Mouse (Mus musculus) myocyte (in vitro differentiated cells): ENCODE data around the gene Sclt1. TPM values are rescaled to one million over a fixed set of nuclear protein-coding genes. Genes with fewer than 3 reads are reported as not detected.

Experiments used
- H3K27me3 ChIP-seq: one replicate; pipeline ENCODE4 v1.6.1; 2011; ENCODE audit not compliant: control insufficient read depth, insufficient read depth, insufficient read length
- H3K36me3 ChIP-seq: one replicate; pipeline ENCODE4 v1.6.1; 2011; ENCODE audit not compliant: control insufficient read depth, insufficient read depth
- H3K4me2 ChIP-seq: one replicate; pipeline ENCODE4 v1.6.1; 2011; ENCODE audit warnings: low read depth, control low read depth
- H3K4me3 ChIP-seq: one replicate; pipeline ENCODE4 v1.5.1; 2011; ENCODE audit warnings: mild to moderate bottlenecking, control low read depth, moderate library complexity
- H3K79me2 ChIP-seq: one replicate; pipeline ENCODE4 v1.6.1; 2011; ENCODE audit not compliant: control insufficient read depth, insufficient read depth
- H3ac ChIP-seq: one replicate; pipeline ENCODE4 v1.6.1; 2011; ENCODE audit not compliant: control insufficient read depth, insufficient read length
- CEBPB ChIP-seq: IDR thresholded peaks from 2 replicates; pipeline ENCODE4 v1.6.1; 2011; ENCODE audit warnings: mild to moderate bottlenecking, moderate library complexity; ENCODE audit not compliant: poor library complexity, insufficient read depth, severe bottlenecking
- E2F4 ChIP-seq: IDR thresholded peaks from one replicate; pipeline ENCODE4 v1.6.1; 2011; ENCODE audit warnings: mild to moderate bottlenecking, control low read depth, moderate library complexity; ENCODE audit not compliant: insufficient read depth
- MAX ChIP-seq: IDR thresholded peaks from one replicate; pipeline ENCODE4 v1.6.1; 2011; ENCODE audit warnings: low read depth, mild to moderate bottlenecking, control low read depth
- MYOD1 ChIP-seq, 3 experiments: IDR thresholded peaks; one replicate each; pipeline ENCODE4 v1.6.1; 2011; ENCODE audit warnings: control low read depth in 2 of 3, low read depth in 2 of 3, mild to moderate bottlenecking in 2 of 3, moderate library complexity in 1 of 3; ENCODE audit not compliant: insufficient read length in 2 of 3, control insufficient read depth in 1 of 3
- MYOG ChIP-seq, 3 experiments: IDR thresholded peaks; one replicate each; pipeline ENCODE4 v1.6.1; 2011; ENCODE audit warnings: control low read depth in 2 of 3, low read depth in 2 of 3, mild to moderate bottlenecking in 2 of 3; ENCODE audit not compliant: insufficient read length in 2 of 3, control insufficient read depth in 1 of 3, insufficient read depth in 1 of 3
- POLR2A ChIP-seq: IDR thresholded peaks from one replicate; pipeline ENCODE4 v1.6.1; 2011; ENCODE audit warnings: low read depth, mild to moderate bottlenecking, control low read depth, moderate library complexity; ENCODE audit not compliant: insufficient read length
- POLR2AphosphoS2 ChIP-seq: IDR thresholded peaks from one replicate; pipeline ENCODE4 v1.6.1; 2011; ENCODE audit warnings: low read depth, control low read depth; ENCODE audit not compliant: insufficient read length
- REST ChIP-seq: IDR thresholded peaks from one replicate; pipeline ENCODE4 v1.6.1; 2011; ENCODE audit warnings: mild to moderate bottlenecking, control low read depth, moderate library complexity; ENCODE audit not compliant: insufficient read depth, insufficient read length
- SRF ChIP-seq: IDR thresholded peaks from one replicate; pipeline ENCODE4 v1.6.1; 2011; ENCODE audit warnings: low read depth; ENCODE audit not compliant: control insufficient read depth, insufficient read length
- TCF12 ChIP-seq: IDR thresholded peaks from one replicate; pipeline ENCODE4 v1.6.1; 2011; ENCODE audit warnings: mild to moderate bottlenecking, control low read depth; ENCODE audit not compliant: poor library complexity, insufficient read depth, severe bottlenecking
- TCF3 ChIP-seq: IDR thresholded peaks from one replicate; pipeline ENCODE4 v1.6.1; 2011; ENCODE audit warnings: low read depth, control low read depth; ENCODE audit not compliant: insufficient read length
- USF1 ChIP-seq: IDR thresholded peaks from one replicate; pipeline ENCODE4 v1.6.1; 2011; ENCODE audit warnings: low read depth, mild to moderate bottlenecking, control low read depth, moderate library complexity
- polyA plus RNA-seq: library from polyadenylated mRNA; unstranded; fragments of >200 nt; fragmentation: generic; extraction: Trizol; gene quantifications from one replicate; pipeline ENCODE4 v1.2.1, GENCODE M21; 2012; ENCODE audit warnings: missing spikeins

Sclt1 gene
- polyA plus RNA-seq, 1 experiment = 1.6 TPM

DNA sequence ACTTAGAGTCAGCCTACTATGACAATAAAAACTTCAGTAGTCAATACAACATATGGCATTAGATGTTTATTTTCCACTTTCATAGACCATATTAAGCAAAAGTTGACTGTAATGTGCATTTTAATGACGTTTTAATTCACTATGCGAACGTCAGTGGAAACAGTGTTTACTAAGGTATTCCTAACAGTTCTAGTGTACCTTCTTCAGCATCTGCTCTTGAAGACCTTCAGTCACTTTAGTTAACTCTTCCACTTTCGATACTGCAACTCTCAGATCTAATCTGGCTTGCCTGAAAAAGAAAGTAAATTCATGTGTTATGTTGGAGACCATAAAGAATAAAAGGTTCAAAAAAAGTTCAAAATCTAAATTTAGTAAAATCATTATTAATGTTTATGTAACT, 60.2 kb downstream of the Sclt1 start:
- no peaks in the 10 kb centered on the region for H3K36me3 ChIP-seq
- no peaks in the 10 kb centered on the region for H3K27me3 ChIP-seq
- H3K4me2 ChIP-seq = no peak overlapping the region
- H3K4me3 ChIP-seq = no peak overlapping the region
- no peak overlapping the region for H3ac ChIP-seq
- TF ChIP-seq POLR2A = no peak
- TF ChIP-seq POLR2AphosphoS2 = no peak
- no peak for TF ChIP-seq TCF3
- no peak for TF ChIP-seq MAX
- H3K79me2 ChIP-seq = no peaks in the 10 kb centered on the region

DNA sequence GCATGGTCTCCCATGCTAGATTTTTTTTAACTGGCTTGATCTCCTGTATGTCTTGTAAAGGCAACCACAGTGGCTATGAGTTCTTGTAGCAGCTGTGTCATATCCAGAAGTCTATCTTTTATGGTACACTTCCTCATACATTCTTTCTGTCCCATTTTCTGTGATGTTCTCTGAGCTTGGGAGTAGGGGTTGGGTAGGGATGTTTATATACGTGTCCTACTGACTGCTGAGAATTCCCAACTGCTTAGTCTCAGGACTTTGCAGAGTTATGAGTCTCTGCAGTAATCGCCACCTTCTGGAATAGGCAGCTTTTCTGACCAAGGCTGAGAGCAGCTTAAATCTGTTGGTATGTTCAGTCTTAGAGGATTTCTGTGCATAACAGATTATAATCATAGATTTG, 65.7 kb downstream of the Sclt1 start:
- no peaks in the 10 kb centered on the region for H3K27me3 ChIP-seq
- no peak overlapping the region for H3ac ChIP-seq
- H3K36me3 ChIP-seq = no peaks in the 10 kb centered on the region
- no peak overlapping the region for H3K4me3 ChIP-seq
- H3K4me2 ChIP-seq = no peak overlapping the region
- no peaks in the 10 kb centered on the region for H3K79me2 ChIP-seq
- no peak for TF ChIP-seq MAX
- TF ChIP-seq TCF3 = no peak
- TF ChIP-seq POLR2AphosphoS2 = no peak
- TF ChIP-seq CEBPB = no peak
- no peak for TF ChIP-seq USF1
- no peak for TF ChIP-seq SRF
- no peak for TF ChIP-seq E2F4
- no peak for TF ChIP-seq POLR2A
- TF ChIP-seq MYOD1 (IDR thresholded peaks at IDR 0.05; ENCODE audit: control insufficient read depth in 1 of 3, insufficient read length in 2 of 3, low read depth in 2 of 3) = no peak
- no peak for TF ChIP-seq REST
- no peak for TF ChIP-seq TCF12
- TF ChIP-seq MYOG (IDR thresholded peaks at IDR 0.05; ENCODE audit: control insufficient read depth in 1 of 3, insufficient read depth in 1 of 3, insufficient read length in 2 of 3, low read depth in 2 of 3) = no peak

DNA sequence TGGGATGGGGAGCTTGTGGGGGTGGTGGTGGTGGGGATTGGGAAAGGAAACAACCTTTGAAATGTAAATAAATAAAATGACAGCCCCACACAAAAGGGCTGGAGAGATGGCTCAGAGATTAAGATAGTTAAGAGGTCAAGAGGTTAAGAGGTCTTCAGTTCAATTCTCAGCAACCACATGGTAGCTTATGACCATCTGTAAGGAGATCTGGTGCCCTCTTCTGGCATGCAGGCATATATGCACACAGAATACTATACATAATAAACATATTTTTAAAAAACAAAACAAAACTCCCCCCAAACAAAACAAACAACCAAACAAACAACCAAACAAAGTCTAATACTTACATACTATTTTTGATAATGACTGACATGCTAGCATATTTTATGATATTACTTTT, 67.5 kb downstream of the Sclt1 start:
- no peak for TF ChIP-seq TCF3
- no peak for TF ChIP-seq SRF
- TF ChIP-seq USF1 = no peak
- TF ChIP-seq MAX = no peak
- no peak for TF ChIP-seq TCF12
- no peak for TF ChIP-seq E2F4
- no peak for TF ChIP-seq POLR2A
- no peak for TF ChIP-seq MYOG (IDR thresholded peaks at IDR 0.05; ENCODE audit: control insufficient read depth in 1 of 3, insufficient read depth in 1 of 3, insufficient read length in 2 of 3, low read depth in 2 of 3)
- TF ChIP-seq POLR2AphosphoS2 = no peak
- TF ChIP-seq MYOD1 (IDR thresholded peaks at IDR 0.05; ENCODE audit: control insufficient read depth in 1 of 3, insufficient read length in 2 of 3, low read depth in 2 of 3) = no peak
- TF ChIP-seq REST = no peak
- no peak for TF ChIP-seq CEBPB

DNA sequence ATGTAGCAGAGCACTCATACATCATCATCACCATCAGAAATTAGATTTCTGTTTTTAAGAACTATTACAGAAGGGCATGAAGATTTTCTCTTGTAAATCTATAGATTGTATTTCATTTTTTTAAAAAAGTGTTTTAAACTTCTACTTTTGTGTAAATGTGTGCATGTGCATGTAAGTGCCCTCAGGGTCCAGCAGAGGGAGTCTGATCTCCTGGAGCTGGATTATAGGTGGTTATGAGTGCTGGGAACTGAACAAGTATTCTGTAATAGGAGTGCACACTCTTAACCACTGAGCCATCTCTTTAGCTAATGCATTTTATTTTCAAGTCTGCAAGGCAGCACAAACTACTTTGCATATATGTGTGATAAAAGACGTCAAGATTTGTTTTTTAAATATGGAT, 86.7 kb downstream of the Sclt1 start:
- TF ChIP-seq E2F4 (no peak), TCF12 (no peak), POLR2A (no peak), MYOG (IDR thresholded peaks at IDR 0.05; ENCODE audit: control insufficient read depth in 1 of 3, insufficient read depth in 1 of 3, insufficient read length in 2 of 3, low read depth in 2 of 3) (no peak)
- Histone ChIP-seq H3K4me2 (no peak overlapping the region), H3K4me3 (no peak overlapping the region), H3K79me2 (no peaks in the 10 kb centered on the region), H3ac (no peak overlapping the region), H3K27me3 (no peaks in the 10 kb centered on the region), H3K36me3 (no peaks in the 10 kb centered on the region)

More for the DNA sequence above, 67.5 kb downstream of the Sclt1 start:
- H3ac ChIP-seq = no peak overlapping the region
- H3K4me2 ChIP-seq = no peak overlapping the region
- H3K79me2 ChIP-seq = no peaks in the 10 kb centered on the region
- no peaks in the 10 kb centered on the region for H3K36me3 ChIP-seq
- no peak overlapping the region for H3K4me3 ChIP-seq
- no peaks in the 10 kb centered on the region for H3K27me3 ChIP-seq

DNA sequence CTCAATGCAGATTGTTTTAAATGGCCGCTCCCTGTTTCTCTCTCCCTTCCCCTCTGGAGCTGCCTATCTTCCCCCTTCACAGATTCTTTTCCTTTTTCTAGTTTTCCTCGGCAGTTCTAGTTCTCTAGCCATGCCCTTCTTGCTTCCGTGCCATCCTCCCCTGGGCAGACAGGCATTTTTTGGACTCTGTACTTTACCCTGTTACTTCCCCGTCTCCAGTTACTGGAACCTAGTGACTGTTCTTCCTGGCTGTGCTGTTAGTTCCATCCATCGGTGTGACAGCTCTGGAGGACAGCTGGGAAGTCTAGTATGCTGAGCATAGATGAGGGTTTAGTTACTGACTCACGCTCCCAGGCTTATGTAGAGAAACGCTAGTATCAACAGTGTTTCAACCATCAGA, 121.3 kb downstream of the Sclt1 start:
- Histone ChIP-seq H3K79me2 (no peaks in the 10 kb centered on the region), H3K27me3 (no peaks in the 10 kb centered on the region), H3K4me2 (no peak overlapping the region), H3ac (no peak overlapping the region), H3K36me3 (peaks cover 3% of the 10 kb centered on the region), H3K4me3 (no peak overlapping the region)
- TF ChIP-seq MYOD1 (IDR thresholded peaks at IDR 0.05; ENCODE audit: control insufficient read depth in 1 of 3, insufficient read length in 2 of 3, low read depth in 2 of 3) (no peak), CEBPB (no peak), POLR2A (no peak), E2F4 (no peak), TCF3 (no peak), POLR2AphosphoS2 (no peak), TCF12 (no peak), USF1 (no peak), SRF (no peak), MAX (no peak), MYOG (IDR thresholded peaks at IDR 0.05; ENCODE audit: control insufficient read depth in 1 of 3, insufficient read depth in 1 of 3, insufficient read length in 2 of 3, low read depth in 2 of 3) (no peak), REST (no peak)
